ENCODE assay signal across 9 mouse cellular contexts in the genomic region with DNA sequence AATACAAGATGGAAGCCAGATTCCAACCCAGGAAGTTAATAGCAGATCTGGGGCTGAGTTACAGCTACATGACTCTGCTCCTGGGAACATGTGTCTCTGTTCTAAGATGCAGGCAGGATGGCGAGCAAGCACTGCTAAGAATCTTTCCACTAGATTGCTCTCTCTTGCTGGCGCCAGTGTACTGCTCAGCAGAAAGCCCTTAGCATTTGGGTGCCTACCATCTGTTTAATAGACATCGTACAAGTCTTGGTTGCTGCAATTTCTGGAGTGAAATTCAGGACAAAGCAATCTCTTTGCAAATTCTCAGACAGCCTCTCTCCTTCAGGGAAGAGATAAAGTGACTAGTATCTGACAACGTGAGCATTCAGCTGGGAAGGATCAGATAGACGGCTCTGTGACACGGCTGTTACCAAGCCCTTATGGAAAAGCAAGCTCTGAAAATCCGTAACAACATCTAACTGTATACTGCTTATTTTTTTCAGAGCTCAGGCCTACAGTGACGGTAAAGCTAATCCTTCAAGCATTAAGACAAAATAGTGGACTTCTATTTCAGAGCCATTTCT. TPM values are rescaled to one million over a fixed set of nuclear protein-coding genes. Genes with fewer than 3 reads are reported as not detected.
DNase-seq lines count a peak whose midpoint lies in the region; ATAC-seq and TF ChIP-seq lines count a peak whose summit lies in the region.
"Had no signal": no experiment of that assay in that cellular context is flagged by ENCODE, and none has a peak within 500 bp of the region (broad histone marks: within the 10 kb centered on the region; RNA-seq: fewer than 3 reads in every experiment).

No protein-coding gene starts in this region.

- H3K4me3 ChIP-seq in forebrain, embryonic 16.5 days (replicated peaks; ENCODE audit: low read length): no peak overlapping the region
- H3K4me3 ChIP-seq in forebrain, embryonic 12.5 days (replicated peaks): no peak overlapping the region
- no peak overlapping the region for H3K4me3 ChIP-seq in lung, embryonic 14.5 days (ENCODE audit: low read depth, low read length)
- H3K4me3 ChIP-seq in hindbrain, embryonic 15.5 days: no peak overlapping the region

- peak; percentile 27 for DNase-seq in lung, embryonic 14.5 days
- no peak for DNase-seq in lung, postnatal 14 days
- peak; percentile 22 for DNase-seq in right cerebral cortex, postnatal 25 days
- DNase-seq in embryo, embryonic 9.5 days (ENCODE audit: extremely low spot score): no peak
- DNase-seq in adrenal gland, adult (ENCODE audit: inconsistent age in 2 of 2, low spot score in 1 of 2): no peak
- DNase-seq: adrenal gland, postnatal 10 days had no signal

- ATAC-seq in forebrain, embryonic 16.5 days: no peak
- ATAC-seq in forebrain, embryonic 12.5 days (ENCODE audit: low FRiP score): no peak
- ATAC-seq in lung, embryonic 14.5 days (ENCODE audit: insufficient read depth): no peak
- ATAC-seq in hindbrain, embryonic 15.5 days (ENCODE audit: low FRiP score, low read depth): no peak

- no peak for TF ChIP-seq CTCF in lung, embryonic 14.5 days (IDR thresholded peaks at IDR 0.05; ENCODE audit: low read depth)

- H3K27ac ChIP-seq in forebrain, embryonic 16.5 days (ENCODE audit: low read length): peak overlapping the region; percentile 66
- H3K27ac ChIP-seq in forebrain, embryonic 12.5 days: no peak overlapping the region
- 0 out of 2 replicates have a peak overlapping the region, but pooled peaks have one; percentile 5 for H3K27ac ChIP-seq in lung, embryonic 14.5 days (ENCODE audit: low read depth)
- H3K27ac ChIP-seq in hindbrain, embryonic 15.5 days (replicated peaks): peak overlapping the region; percentile 58

- no peak overlapping the region for H3K4me2 ChIP-seq in forebrain, embryonic 16.5 days (ENCODE audit: low read length)
- H3K4me2 ChIP-seq in forebrain, embryonic 12.5 days: no peak overlapping the region
- H3K4me2 ChIP-seq in lung, embryonic 14.5 days: peak overlapping the region; percentile 76
- no peak overlapping the region for H3K4me2 ChIP-seq in hindbrain, embryonic 15.5 days

- peaks cover 27% of the 10 kb centered on the region for H3K4me1 ChIP-seq in forebrain, embryonic 16.5 days (replicated peaks; ENCODE audit: control insufficient read depth, insufficient read depth, low read length)
- H3K4me1 ChIP-seq in forebrain, embryonic 12.5 days: peaks cover 20% of the 10 kb centered on the region
- H3K4me1 ChIP-seq in lung, embryonic 14.5 days (ENCODE audit: insufficient read depth): no peaks in the 10 kb centered on the region
- H3K4me1 ChIP-seq in hindbrain, embryonic 15.5 days (replicated peaks): peaks cover 23% of the 10 kb centered on the region

- H3K36me3 ChIP-seq in forebrain, embryonic 16.5 days (ENCODE audit: control insufficient read depth, insufficient read depth): no peaks in the 10 kb centered on the region
- no peaks in the 10 kb centered on the region for H3K36me3 ChIP-seq in forebrain, embryonic 12.5 days (replicated peaks)
- no peaks in the 10 kb centered on the region for H3K36me3 ChIP-seq in lung, embryonic 14.5 days (ENCODE audit: insufficient read depth)
- no peaks in the 10 kb centered on the region for H3K36me3 ChIP-seq in hindbrain, embryonic 15.5 days

- 0 out of 2 replicates have a peak overlapping the region, but pooled peaks have one; percentile 29 for H3K9ac ChIP-seq in forebrain, embryonic 16.5 days (replicated peaks; ENCODE audit: low read depth, low read length)
- no peak overlapping the region for H3K9ac ChIP-seq in forebrain, embryonic 12.5 days
- H3K9ac ChIP-seq in lung, embryonic 14.5 days: peak overlapping the region; percentile 21; the same call in 1 of the 2 replicates
- no peak overlapping the region for H3K9ac ChIP-seq in hindbrain, embryonic 15.5 days

- no peaks in the 10 kb centered on the region for H3K27me3 ChIP-seq in forebrain, embryonic 16.5 days (replicated peaks; ENCODE audit: control insufficient read depth, insufficient read depth, low read length)
- peaks cover 13% of the 10 kb centered on the region for H3K27me3 ChIP-seq in forebrain, embryonic 12.5 days
- no peaks in the 10 kb centered on the region for H3K27me3 ChIP-seq in lung, embryonic 14.5 days (ENCODE audit: insufficient read depth, low read length)
- H3K27me3 ChIP-seq in hindbrain, embryonic 15.5 days: no peaks in the 10 kb centered on the region

- 44% methylated on average over 8 of the region's 8 CpGs for WGBS in forebrain, embryonic 16.5 days
- 54% methylated on average over 8 of the region's 8 CpGs for WGBS in forebrain, embryonic 12.5 days
- WGBS in lung, embryonic 14.5 days: 55% methylated on average over 8 of the region's 8 CpGs
- WGBS in hindbrain, embryonic 15.5 days: 35% methylated on average over 8 of the region's 8 CpGs

- H3K9me3 ChIP-seq in forebrain, embryonic 16.5 days (ENCODE audit: control insufficient read depth, low read length): no peaks in the 10 kb centered on the region
- no peaks in the 10 kb centered on the region for H3K9me3 ChIP-seq in forebrain, embryonic 12.5 days
- H3K9me3 ChIP-seq in lung, embryonic 14.5 days (ENCODE audit: low read depth, low read length): no peaks in the 10 kb centered on the region
- H3K9me3 ChIP-seq in hindbrain, embryonic 15.5 days: no peaks in the 10 kb centered on the region

RNA-seq across cellular contexts. Expression of a gene that starts 1.7 kb away (rescaled TPM):
- polyA plus RNA-seq in forebrain, embryonic 16.5 days (2015; fragmentation: Nextera tagmentation; extraction: Ambion mirVana): 60.2 and 72.1 TPM in 2 replicates
- polyA plus RNA-seq in forebrain, embryonic 12.5 days (2016; fragmentation: Nextera tagmentation; extraction: Ambion mirVana): 68.3 and 72.7 TPM in 2 replicates
- polyA plus RNA-seq in lung, embryonic 14.5 days (2014; fragmentation: Nextera tagmentation; extraction: Ambion mirVana): 57.3 and 65.4 TPM in 2 replicates
- polyA plus RNA-seq in hindbrain, embryonic 15.5 days (2015; fragmentation: Nextera tagmentation; extraction: Ambion mirVana): 46.6 and 46.9 TPM in 2 replicates

Comparison
In these comparisons a context has a peak if more than half of its experiments do, and no peak if none do; other contexts are left out.
1. H3K9ac ChIP-seq: peak in forebrain, embryonic 16.5 days (single experiment) and lung, embryonic 14.5 days (single experiment); none in forebrain, embryonic 12.5 days (single experiment) and hindbrain, embryonic 15.5 days (single experiment).
2. DNase-seq: peak in lung, embryonic 14.5 days (single experiment) and right cerebral cortex, postnatal 25 days (single experiment); none in lung, postnatal 14 days (single experiment), embryo, embryonic 9.5 days (single experiment) and adrenal gland, adult (0 of 2).